Mouse (Mus musculus) limb, embryonic 13.5 days (tissue): Measurements from ENCODE around the gene Prim2. TPM values are rescaled to one million over a fixed set of nuclear protein-coding genes. Genes with fewer than 3 reads are reported as not detected.
"Not testable (repeated sequence)": the region's sequence is repeated elsewhere in the genome, so short reads cannot be mapped to it uniquely, and the experiment has no call there.

Source experiments
- ATAC-seq: fragments of 200-750 bp; cut with Nextera tagmentation; 2 replicates; pipeline ENCODE4 v1.8.0; 2017; ENCODE audit warnings: low read depth, moderate number of reproducible peaks, moderate TSS enrichment; ENCODE audit not compliant: low FRiP score
- H3K27ac ChIP-seq: fragments of 300-500 bp; sonication (generic); 2 replicates; pipeline ENCODE4 v1.5.1; 2015; ENCODE audit warnings: inconsistent platforms, mild to moderate bottlenecking, moderate library complexity
- H3K27me3 ChIP-seq: fragments of 300-500 bp; sonication (generic); 2 replicates; pipeline ENCODE4 v1.6.1; 2015; ENCODE audit warnings: mild to moderate bottlenecking, inconsistent platforms
- H3K36me3 ChIP-seq: fragments of 300-500 bp; sonication (generic); 2 replicates; pipeline ENCODE4 v1.6.1; 2015; ENCODE audit warnings: inconsistent platforms, mild to moderate bottlenecking, moderate library complexity
- H3K4me1 ChIP-seq: fragments of 300-500 bp; sonication (generic); 2 replicates; pipeline ENCODE4 v1.6.1; 2015; ENCODE audit warnings: inconsistent platforms
- H3K4me2 ChIP-seq: fragments of 300-500 bp; sonication (generic); replicated peaks from 2 replicates; pipeline ENCODE4 v1.6.1; 2015; ENCODE audit warnings: inconsistent platforms, mild to moderate bottlenecking, moderate library complexity
- H3K4me3 ChIP-seq: fragments of 300-500 bp; sonication (generic); 2 replicates; pipeline ENCODE4 v1.5.1; 2015; ENCODE audit warnings: moderate library complexity, mild to moderate bottlenecking, inconsistent platforms
- H3K9ac ChIP-seq: fragments of 300-500 bp; sonication (generic); 2 replicates; pipeline ENCODE4 v1.6.1; 2015; ENCODE audit warnings: mild to moderate bottlenecking, inconsistent platforms
- H3K9me3 ChIP-seq: fragments of 300-500 bp; sonication (generic); 2 replicates; pipeline ENCODE4 v1.6.1; 2016; ENCODE audit warnings: inconsistent platforms
- WGBS: fragments of 180-500 bp; shearing (Covaris S2); methylation state at CpG from one replicate; pipeline ENCODE4 v1.1.7; 2015; 5-methylcytosine and 5-hydroxymethylcytosine counted together
- polyA plus RNA-seq: library from polyadenylated mRNA; unstranded; fragments of >200 nt; fragmentation: Nextera tagmentation; extraction: Ambion mirVana; gene quantifications from 2 replicates; pipeline ENCODE4 v1.2.1, GENCODE M21; 2015

Gene Prim2
- polyA plus RNA-seq, 1 experiment from 2014 or later, result 37.3 TPM

GRCm38 (mm10) chr1:33627070-33627469 lies 42.5 kb downstream of the Prim2 start:
- H3K4me2 ChIP-seq, result no peak overlapping the region
- no peaks in the 10 kb centered on the region for H3K4me1 ChIP-seq
- no peak overlapping the region for H3K27ac ChIP-seq
- no peaks in the 10 kb centered on the region for H3K27me3 ChIP-seq
- H3K9me3 ChIP-seq, result no peaks in the 10 kb centered on the region
- H3K4me3 ChIP-seq, result no peak overlapping the region
- H3K36me3 ChIP-seq, result peaks cover 49% of the 10 kb centered on the region
- no peak overlapping the region for H3K9ac ChIP-seq
- ATAC-seq, result no peak
- WGBS, result 93% methylated on average over 2 of the region's 2 CpGs

GRCm38 (mm10) chr1:33624900-33625299 lies 44.7 kb downstream of the Prim2 start:
- Histone ChIP-seq H3K9me3 (no peaks in the 10 kb centered on the region), H3K27ac (no peak overlapping the region), H3K4me3 (no peak overlapping the region), H3K4me1 (no peaks in the 10 kb centered on the region), H3K27me3 (no peaks in the 10 kb centered on the region), H3K9ac (no peak overlapping the region), H3K36me3 (peaks cover 45% of the 10 kb centered on the region), H3K4me2 (no peak overlapping the region)
- ATAC-seq, result no peak
- 92% methylated on average over 6 of the region's 6 CpGs for WGBS

- Histone ChIP-seq H3K9ac (no peak overlapping the region), H3K27me3 (no peaks in the 10 kb centered on the region), H3K36me3 (peaks cover 41% of the 10 kb centered on the region), H3K27ac (no peak overlapping the region), H3K4me2 (no peak overlapping the region), H3K9me3 (no peaks in the 10 kb centered on the region), H3K4me3 (no peak overlapping the region), H3K4me1 (no peaks in the 10 kb centered on the region)
- 85% methylated on average over 4 of the region's 4 CpGs for WGBS
- no peak for ATAC-seq
These were observed 45.2 kb downstream of the Prim2 start for GRCm38 (mm10) chr1:33624441-33624840.

- Histone ChIP-seq H3K9me3 (no peaks in the 10 kb centered on the region), H3K9ac (no peak overlapping the region), H3K4me3 (no peak overlapping the region), H3K27ac (no peak overlapping the region), H3K4me1 (no peaks in the 10 kb centered on the region), H3K36me3 (peaks cover 28% of the 10 kb centered on the region), H3K4me2 (no peak overlapping the region), H3K27me3 (no peaks in the 10 kb centered on the region)
- no peak for ATAC-seq
- WGBS, result 88% methylated on average over 10 of the region's 10 CpGs
These were observed 47.8 kb downstream of the Prim2 start for GRCm38 (mm10) chr1:33621791-33622190.

- no peak overlapping the region for H3K4me3 ChIP-seq
- no peak overlapping the region for H3K4me2 ChIP-seq
- H3K9ac ChIP-seq, result no peak overlapping the region
- no peaks in the 10 kb centered on the region for H3K27me3 ChIP-seq
- H3K36me3 ChIP-seq, result peaks cover 22% of the 10 kb centered on the region
- WGBS, result 91% methylated on average over 9 of the region's 9 CpGs
- H3K27ac ChIP-seq, result no peak overlapping the region
- no peaks in the 10 kb centered on the region for H3K9me3 ChIP-seq
- no peaks in the 10 kb centered on the region for H3K4me1 ChIP-seq
- ATAC-seq, result no peak
These were observed 49.4 kb downstream of the Prim2 start for GRCm38 (mm10) chr1:33620091-33620788.

GRCm38 (mm10) chr1:33616642-33617041 lies 53.0 kb downstream of the Prim2 start:
- H3K9ac ChIP-seq, ATAC-seq, H3K9me3 ChIP-seq, H3K27ac ChIP-seq, H3K4me3 ChIP-seq, H3K4me2 ChIP-seq, H3K27me3 ChIP-seq, H3K36me3 ChIP-seq, H3K4me1 ChIP-seq: not testable (repeated sequence)
- 87% methylated on average over 6 of the region's 6 CpGs for WGBS

- 68% methylated on average over 1 of the region's 1 CpGs for WGBS
- H3K4me1 ChIP-seq, result peaks cover 5% of the 10 kb centered on the region; the same call in 1 of the 2 replicates
- H3K4me2 ChIP-seq, result no peak overlapping the region
- H3K36me3 ChIP-seq, result peaks cover 5% of the 10 kb centered on the region
- no peak for ATAC-seq
- no peaks in the 10 kb centered on the region for H3K27me3 ChIP-seq
- H3K27ac ChIP-seq, result no peak overlapping the region
- H3K9me3 ChIP-seq, result no peaks in the 10 kb centered on the region
- H3K4me3 ChIP-seq, result no peak overlapping the region
- no peak overlapping the region for H3K9ac ChIP-seq
These were observed 57.5 kb downstream of the Prim2 start for GRCm38 (mm10) chr1:33612100-33612499.

- Histone ChIP-seq H3K36me3 (peaks cover 8% of the 10 kb centered on the region), H3K9ac (no peak overlapping the region), H3K27ac (no peak overlapping the region), H3K9me3 (no peaks in the 10 kb centered on the region), H3K4me2 (no peak overlapping the region), H3K4me3 (no peak overlapping the region), H3K4me1 (peaks cover 5% of the 10 kb centered on the region; the same call in 1 of the 2 replicates), H3K27me3 (no peaks in the 10 kb centered on the region)
- ATAC-seq, result no peak
- 73% methylated on average over 14 of the region's 14 CpGs for WGBS
These were observed 59.4 kb downstream of the Prim2 start for GRCm38 (mm10) chr1:33610026-33610721.

- Histone ChIP-seq H3K9me3 (no peaks in the 10 kb centered on the region), H3K27me3 (no peaks in the 10 kb centered on the region), H3K4me2 (no peak overlapping the region), H3K36me3 (peaks cover 8% of the 10 kb centered on the region), H3K4me1 (peaks cover 5% of the 10 kb centered on the region; the same call in 1 of the 2 replicates), H3K9ac (no peak overlapping the region), H3K27ac (no peak overlapping the region), H3K4me3 (no peak overlapping the region)
- ATAC-seq, result no peak
- 78% methylated on average over 2 of the region's 2 CpGs for WGBS
These were observed 61.5 kb downstream of the Prim2 start for GRCm38 (mm10) chr1:33608133-33608532.

- Histone ChIP-seq H3K4me1 (0 out of 2 replicates have a peak, but pooled peaks cover 3% of the 10 kb centered on the region), H3K36me3 (peaks cover 8% of the 10 kb centered on the region), H3K9ac (no peak overlapping the region), H3K4me3 (no peak overlapping the region), H3K4me2 (no peak overlapping the region), H3K27ac (no peak overlapping the region), H3K27me3 (no peaks in the 10 kb centered on the region), H3K9me3 (0 out of 2 replicates have a peak, but pooled peaks cover 3% of the 10 kb centered on the region)
- no peak for ATAC-seq
- 91% methylated on average over 5 of the region's 5 CpGs for WGBS
These were observed 65.4 kb downstream of the Prim2 start for GRCm38 (mm10) chr1:33604087-33604699.

- Histone ChIP-seq H3K9ac (no peak overlapping the region), H3K4me1 (0 out of 2 replicates have a peak, but pooled peaks cover 6% of the 10 kb centered on the region), H3K27me3 (no peaks in the 10 kb centered on the region), H3K27ac (no peak overlapping the region), H3K9me3 (peaks cover 9% of the 10 kb centered on the region), H3K4me2 (no peak overlapping the region), H3K4me3 (no peak overlapping the region), H3K36me3 (0 out of 2 replicates have a peak, but pooled peaks cover 4% of the 10 kb centered on the region)
- 93% methylated on average over 3 of the region's 3 CpGs for WGBS
- ATAC-seq, result no peak
These were observed 69.9 kb downstream of the Prim2 start for GRCm38 (mm10) chr1:33599698-33600097.

GRCm38 (mm10) chr1:33599019-33599667 lies 70.5 kb downstream of the Prim2 start:
- Histone ChIP-seq H3K4me2 (no peak overlapping the region), H3K9ac (no peak overlapping the region), H3K27ac (no peak overlapping the region), H3K27me3 (no peaks in the 10 kb centered on the region), H3K4me1 (0 out of 2 replicates have a peak, but pooled peaks cover 6% of the 10 kb centered on the region), H3K9me3 (peaks cover 9% of the 10 kb centered on the region), H3K36me3 (0 out of 2 replicates have a peak, but pooled peaks cover 4% of the 10 kb centered on the region), H3K4me3 (no peak overlapping the region)
- no peak for ATAC-seq
- WGBS, result 71% methylated on average over 5 of the region's 5 CpGs
